Mouse (Mus musculus) small intestine, adult 2 months (tissue): ENCODE measurements at regions not wholly inside any gene's neighbourhood (a gene's known extent, or its start where the extent isn't known, plus 50 kb on each side); places are given as distances from the start of the nearest gene placed in this dataset.

Experiments used
- CTCF ChIP-seq: fragments of 200-500 bp; IDR thresholded peaks from 2 replicates; pipeline ENCODE4 v1.5.1; 2012; ENCODE audit warnings: low read depth, mild to moderate bottlenecking, control low read depth, inconsistent platforms, low read length, moderate library complexity, mixed read lengths; ENCODE audit not compliant: insufficient replicate concordance, insufficient read length; ENCODE audit errors: extremely low read depth
- POLR2A ChIP-seq: fragments of 200-500 bp; IDR thresholded peaks from 2 replicates; pipeline ENCODE4 v1.6.1; 2012; ENCODE audit warnings: low read depth, mild to moderate bottlenecking, control low read depth, inconsistent platforms, low read length, moderate library complexity

DNA sequence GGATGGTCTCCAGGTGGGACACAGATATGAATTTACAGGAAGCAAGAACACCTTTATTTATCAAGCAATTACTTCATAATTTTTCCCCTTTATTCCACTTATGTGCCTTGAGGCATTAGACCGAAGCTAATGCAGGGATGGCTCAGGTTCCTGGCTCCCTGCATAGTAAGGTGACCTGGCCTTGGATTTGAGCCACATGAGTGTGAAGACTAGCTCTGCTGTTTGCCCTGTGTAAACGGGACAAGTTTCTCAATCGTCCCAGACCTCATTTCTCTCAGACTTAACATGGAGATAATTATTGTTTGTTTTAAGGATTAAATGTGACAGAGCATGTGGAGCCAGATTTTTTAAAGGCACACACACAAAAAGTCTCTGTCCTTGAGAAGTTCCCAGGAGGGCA is 132.2 kb upstream of the Tmpo start:
- no peak for TF ChIP-seq CTCF
- TF ChIP-seq POLR2A = no peak
